Mouse (Mus musculus) megakaryocyte, adult 5-6 weeks (primary cell): Measurements from ENCODE around the gene Sptlc2. TPM values are rescaled to one million over a fixed set of nuclear protein-coding genes. Genes with fewer than 3 reads are reported as not detected.

Experiments used
- ATAC-seq: 2 replicates; pipeline ENCODE4 v1.8.0; 2016; ENCODE audit warnings: mild to moderate bottlenecking, inconsistent platforms; ENCODE audit not compliant: poor library complexity, severe bottlenecking
- total RNA-seq, 2 experiments: library from RNA; stranded (forward) in 1 of 2; stranded (reverse) in 1 of 2; fragments of 153-499, 151-499 nt in 1 of 2; fragments of 221-1000, 200-1000 nt in 1 of 2; gene quantifications; 2 replicates each; pipeline versions ENCODE4 v1.2.3 to v1.2.4; 2015 to 2017

The Sptlc2 gene
- total RNA-seq (2015) (210 and 245 TPM in 2 replicates), total RNA-seq (2017) (168 and 181 TPM in 2 replicates)

GRCm38 (mm10) chr12:87388122-87388774 is at the start of gene Sptlc2:
Gene Sptlc2, minus strand, starts transcription at chr12:87388355.
- ATAC-seq: peak; percentile 89

GRCm38 (mm10) chr12:87428885-87429284 is 40.7 kb upstream of the Sptlc2 start:
- ATAC-seq: no peak

GRCm38 (mm10) chr12:87428295-87428694 is 40.1 kb upstream of the Sptlc2 start:
- no peak for ATAC-seq

- ATAC-seq: no peak
These were observed 38.3 kb upstream of the Sptlc2 start for GRCm38 (mm10) chr12:87426354-87427031.

- ATAC-seq: no peak
These were observed 36.4 kb upstream of the Sptlc2 start for GRCm38 (mm10) chr12:87424516-87424915.

GRCm38 (mm10) chr12:87423700-87424099 is 35.5 kb upstream of the Sptlc2 start:
- no peak for ATAC-seq

GRCm38 (mm10) chr12:87421708-87422507 is 33.8 kb upstream of the Sptlc2 start:
- ATAC-seq: peak; percentile 38; the same call in 1 of the 2 replicates

- no peak for ATAC-seq
These were observed 31.9 kb upstream of the Sptlc2 start for GRCm38 (mm10) chr12:87419974-87420485.

GRCm38 (mm10) chr12:87418921-87419320 is 30.8 kb upstream of the Sptlc2 start:
- ATAC-seq: no peak

GRCm38 (mm10) chr12:87416690-87417089 is 28.5 kb upstream of the Sptlc2 start:
- ATAC-seq: peak; percentile 83

- peak; percentile 47 for ATAC-seq
These were observed 27.2 kb upstream of the Sptlc2 start for GRCm38 (mm10) chr12:87415358-87415757.

GRCm38 (mm10) chr12:87413179-87413790 is 25.1 kb upstream of the Sptlc2 start:
- ATAC-seq: peak; percentile 85

GRCm38 (mm10) chr12:87410999-87411398 is 22.8 kb upstream of the Sptlc2 start:
- no peak for ATAC-seq

GRCm38 (mm10) chr12:87409123-87409522 is 21.0 kb upstream of the Sptlc2 start:
- ATAC-seq: no peak

- ATAC-seq: peak; percentile 87
These were observed 19.9 kb upstream of the Sptlc2 start for GRCm38 (mm10) chr12:87407869-87408605.

- ATAC-seq: no peak
These were observed 17.6 kb upstream of the Sptlc2 start for GRCm38 (mm10) chr12:87405721-87406120.

- no peak for ATAC-seq
These were observed 17.0 kb upstream of the Sptlc2 start for GRCm38 (mm10) chr12:87405165-87405564.

- no peak for ATAC-seq
These were observed 13.7 kb upstream of the Sptlc2 start for GRCm38 (mm10) chr12:87401883-87402282.

GRCm38 (mm10) chr12:87399119-87399819 is 11.1 kb upstream of the Sptlc2 start:
- ATAC-seq: 0 out of 2 replicates have a peak, but pooled peaks have one; percentile 33
